Mouse (Mus musculus) natural killer cell, adult 2 months (primary cell): ENCODE measurements around the gene Mmd2.

Experiments
- DNase-seq, 2 experiments: peaks; one replicate each; pipeline ENCODE4 v3.0.0; 2022; ENCODE audit warnings: low spot score in 2 of 2

The Mmd2 gene

DNA sequence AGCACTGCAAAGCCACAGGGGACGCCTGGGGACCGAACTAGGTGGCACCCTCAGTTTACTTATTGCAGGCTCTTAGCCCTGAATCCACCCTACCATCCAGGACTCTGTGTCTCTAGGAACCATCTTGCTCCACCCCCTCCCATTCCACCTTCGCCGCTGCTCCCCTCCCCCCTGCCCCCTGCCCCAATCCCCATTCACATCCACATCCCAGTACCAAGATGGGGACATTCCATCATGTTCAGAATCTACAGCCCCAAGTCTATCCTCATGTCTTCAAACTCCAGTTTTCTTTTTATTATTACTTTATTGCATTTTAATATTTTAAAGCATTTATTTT is 357 bp upstream of the Mmd2 start:
- DNase-seq = no peak

GRCm38 (mm10) chr5:142605288-142605687 is 3.3 kb downstream of the Mmd2 start:
- DNase-seq = no peak

DNA sequence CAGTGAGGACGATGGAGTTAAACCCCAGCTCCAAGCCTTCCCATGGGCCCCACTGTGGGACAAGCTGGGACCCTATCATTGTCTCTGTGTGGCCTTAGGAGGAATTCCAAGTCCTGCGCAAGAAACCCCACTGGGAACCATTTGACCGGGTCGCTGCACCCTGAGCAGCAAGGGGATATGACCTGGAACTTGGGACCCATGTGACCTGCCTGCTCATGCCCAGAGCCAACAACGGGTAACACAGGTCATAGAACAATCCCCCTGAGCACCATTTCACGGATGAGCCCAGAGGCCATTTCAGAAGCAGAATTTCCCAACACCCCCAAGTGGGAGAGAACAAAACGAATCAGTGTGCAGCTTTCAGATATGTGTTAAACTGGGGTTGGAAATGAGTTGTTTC is 4.2 kb downstream of the Mmd2 start:
- no peak for DNase-seq

DNA sequence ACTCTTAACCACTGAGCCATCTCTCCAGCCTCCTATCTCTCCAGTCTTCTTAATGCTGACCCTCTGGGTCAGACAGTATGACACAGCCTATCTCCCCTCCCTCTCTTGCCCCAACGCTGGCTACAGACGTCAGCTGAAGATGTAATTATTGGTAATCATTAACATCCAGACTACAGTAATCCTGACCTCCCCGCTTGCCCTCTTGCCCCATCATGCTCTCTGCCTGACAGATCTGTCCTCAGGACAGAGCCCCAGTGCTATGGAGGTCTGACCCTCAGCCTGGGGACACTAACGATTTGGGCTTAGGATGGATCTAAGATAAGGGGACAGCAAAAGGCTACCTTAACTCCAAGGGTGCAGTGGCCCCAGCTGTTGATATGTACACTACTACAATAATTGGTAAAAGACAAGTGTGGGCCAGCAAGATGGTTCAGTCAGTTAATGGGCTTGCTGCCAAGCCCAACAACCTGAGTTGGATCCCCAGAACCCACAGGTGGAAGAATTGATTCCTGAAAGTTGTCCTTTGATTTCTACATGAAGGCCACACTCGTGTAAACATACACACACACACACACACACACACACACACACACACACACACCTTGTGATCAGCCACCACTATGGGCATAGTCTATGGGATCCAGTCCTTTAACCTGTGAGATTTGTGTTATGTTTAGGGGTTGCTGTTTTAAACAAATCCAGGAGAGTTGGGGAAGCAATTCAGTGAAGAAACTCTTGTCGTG is 10.8 kb downstream of the Mmd2 start:
- DNase-seq = no peak

GRCm38 (mm10) chr5:142596723-142597122 is 11.9 kb downstream of the Mmd2 start:
- DNase-seq = no peak

DNA sequence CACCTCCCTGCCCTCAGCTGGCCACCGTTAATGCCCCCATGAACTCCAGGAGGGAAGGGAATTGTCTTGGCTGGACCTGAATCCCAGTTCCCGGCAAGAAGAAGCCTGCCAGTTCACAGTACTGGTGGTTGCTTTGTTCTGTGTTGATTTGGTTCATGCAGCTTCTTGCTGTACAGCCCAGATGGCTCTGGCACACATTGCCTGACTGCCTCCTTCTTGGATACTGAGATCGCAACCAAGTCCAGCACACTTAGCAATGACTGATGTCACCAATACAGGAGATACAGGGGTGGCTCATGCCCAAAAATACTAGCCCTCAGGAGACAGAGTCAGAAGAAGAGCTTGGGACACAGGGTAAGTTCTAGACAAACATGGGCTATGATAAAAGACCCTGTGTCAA is 12.9 kb downstream of the Mmd2 start:
- no peak for DNase-seq

DNA sequence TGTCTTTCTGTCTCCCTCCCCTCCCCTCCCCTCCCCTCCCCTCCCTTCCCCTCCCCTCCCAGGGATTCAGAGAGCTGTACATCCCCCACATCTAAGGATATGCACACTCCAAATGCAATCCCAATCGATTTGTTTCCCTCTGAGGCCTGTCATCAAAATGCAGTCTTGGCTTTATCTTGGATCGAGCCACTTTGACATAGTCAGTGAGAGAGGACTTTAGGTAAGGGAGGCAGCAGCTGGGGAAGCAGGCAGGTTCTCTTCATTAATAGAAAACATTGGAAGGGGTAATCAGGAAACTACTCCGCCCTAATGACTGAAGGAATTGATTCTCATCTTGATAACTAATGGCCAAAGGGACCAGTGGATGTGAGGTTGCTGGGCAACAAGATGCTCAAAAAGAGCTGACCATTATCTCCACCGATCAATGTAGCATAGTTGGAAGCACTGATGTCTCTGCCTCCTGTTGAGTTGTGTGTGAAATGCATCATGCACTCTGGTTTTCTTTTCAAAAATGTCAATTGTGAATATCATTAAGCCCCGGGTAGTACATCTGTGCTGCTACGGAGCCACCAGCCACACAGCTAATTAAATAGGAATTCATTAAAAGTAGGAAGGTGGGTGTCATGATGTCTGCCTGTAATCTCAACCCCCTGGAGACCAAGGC is 17.5 kb downstream of the Mmd2 start:
- DNase-seq = no peak

DNA sequence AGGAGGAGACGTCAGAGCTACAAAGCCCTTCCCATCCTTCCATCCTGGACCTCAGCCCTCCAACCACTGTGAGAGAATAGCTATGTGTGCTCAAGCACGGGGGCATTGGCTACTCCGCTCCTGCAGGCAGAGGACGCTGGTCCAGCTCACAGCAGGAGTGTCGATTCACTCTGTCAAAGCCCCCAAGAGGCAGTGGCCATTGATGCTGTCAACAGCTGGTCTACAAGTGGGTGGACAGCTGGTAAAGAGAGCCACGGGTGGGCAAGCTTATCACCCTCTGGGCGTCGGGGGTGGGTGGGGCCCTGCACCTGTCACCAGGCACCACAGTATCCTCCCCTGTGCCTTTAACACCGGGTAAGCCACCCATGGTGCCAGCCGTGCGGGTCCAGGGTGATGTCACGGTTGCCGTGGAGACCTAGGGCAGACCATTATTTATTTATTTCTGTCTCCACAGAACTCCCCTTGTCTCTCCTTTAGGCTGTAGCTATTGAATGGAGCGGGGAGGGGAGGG is 24.9 kb downstream of the Mmd2 start:
- no peak for DNase-seq

DNA sequence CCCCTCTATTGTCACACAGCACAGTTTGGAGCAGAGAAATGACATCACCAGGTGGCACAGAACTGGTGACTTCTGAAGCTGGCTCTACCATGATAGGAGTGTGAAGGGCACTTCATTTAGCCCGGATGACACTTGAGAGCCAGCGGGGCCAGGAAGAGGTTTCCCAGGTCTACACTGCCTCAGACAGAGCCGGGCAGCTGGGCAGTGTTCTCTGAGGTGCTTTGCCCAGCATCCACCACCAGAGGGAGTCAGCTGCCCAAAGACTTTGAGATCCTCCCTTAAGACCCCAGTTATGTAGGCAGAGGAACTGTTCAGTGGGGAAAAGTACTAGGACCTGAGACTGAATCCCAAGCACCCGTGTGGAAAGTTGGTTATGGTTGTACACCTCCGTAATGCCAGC is 27.1 kb downstream of the Mmd2 start:
- peak in 1 of 2 experiments; percentile 22 for DNase-seq

DNA sequence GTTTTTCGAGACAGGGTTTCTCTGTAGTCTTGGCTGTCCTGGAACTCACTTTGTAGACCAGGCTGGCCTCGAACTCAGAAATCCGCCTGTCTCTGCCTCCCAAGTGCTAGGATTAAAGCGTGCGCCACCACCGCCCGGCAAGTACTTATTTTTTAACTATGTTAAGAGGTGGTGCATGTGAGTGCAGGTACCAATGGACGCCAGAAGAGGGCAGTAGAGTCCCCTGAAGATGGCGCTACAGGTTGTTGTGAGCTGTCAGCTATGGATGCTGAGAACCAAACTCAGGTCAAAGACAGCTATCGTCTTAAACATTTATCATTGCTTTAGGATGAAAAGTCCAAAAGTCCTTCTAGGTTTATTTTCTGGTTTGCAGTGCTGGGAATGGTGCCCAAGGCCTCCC is 30.4 kb downstream of the Mmd2 start:
- DNase-seq = no peak

GRCm38 (mm10) chr5:142576832-142577231 is 31.8 kb downstream of the Mmd2 start:
- no peak for DNase-seq

GRCm38 (mm10) chr5:142574323-142575057 is 34.1 kb downstream of the Mmd2 start:
- DNase-seq = no peak

GRCm38 (mm10) chr5:142564606-142565005 is 44.0 kb downstream of the Mmd2 start:
- DNase-seq = no peak

DNA sequence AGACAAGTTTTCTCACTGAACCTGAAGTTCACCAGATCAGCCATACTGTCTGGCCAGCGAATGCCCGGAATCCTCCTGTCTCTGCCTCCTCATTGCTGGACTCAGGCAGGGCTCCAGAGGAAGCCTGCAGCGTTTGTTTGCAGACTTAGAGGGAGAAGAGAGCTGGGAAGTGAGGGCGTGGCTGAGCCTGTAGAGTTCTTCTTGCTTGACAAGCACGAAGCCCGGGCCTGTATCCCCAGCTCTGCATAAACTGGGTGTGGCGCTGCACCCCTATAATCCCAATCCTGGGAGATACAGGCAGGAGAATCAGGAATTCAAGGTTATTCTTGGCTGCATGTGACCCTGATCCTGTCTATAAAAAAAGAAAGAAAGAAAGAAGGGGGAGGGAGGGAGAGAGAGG is 48.3 kb downstream of the Mmd2 start:
- DNase-seq = no peak

DNA sequence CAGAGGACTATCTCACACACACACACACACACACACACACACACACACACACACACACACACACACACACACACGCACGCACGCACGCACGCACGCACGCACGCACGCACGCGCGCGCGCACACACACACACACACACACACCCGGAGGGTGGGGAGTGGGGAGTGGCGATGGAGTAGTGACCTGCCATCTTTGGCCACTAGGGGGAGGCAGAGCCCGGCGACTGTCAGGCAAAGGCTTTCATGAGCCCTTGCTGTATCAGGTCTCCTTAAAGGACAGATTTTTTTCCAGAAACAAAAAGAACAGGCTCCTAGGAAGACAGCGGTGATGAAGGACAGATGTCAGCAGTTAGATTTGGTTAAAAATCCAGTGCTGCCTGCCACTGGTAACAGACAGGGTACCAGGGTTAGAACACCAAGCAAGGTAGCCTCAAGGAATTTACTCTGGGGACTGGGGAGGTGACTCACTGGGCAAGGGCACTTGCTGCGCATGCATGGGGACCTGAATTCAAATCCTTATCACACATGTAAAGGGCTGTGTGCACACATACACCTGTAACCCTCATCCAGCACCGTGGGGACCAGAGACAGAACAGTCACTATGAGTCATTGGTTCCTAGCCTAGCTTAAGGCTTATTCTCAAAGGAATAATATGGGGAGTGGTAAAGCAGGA is 51.1 kb downstream of the Mmd2 start:
- DNase-seq = peak; percentile 42 to 64

GRCm38 (mm10) chr5:142556721-142557120 is 51.9 kb downstream of the Mmd2 start:
- DNase-seq = no peak

DNA sequence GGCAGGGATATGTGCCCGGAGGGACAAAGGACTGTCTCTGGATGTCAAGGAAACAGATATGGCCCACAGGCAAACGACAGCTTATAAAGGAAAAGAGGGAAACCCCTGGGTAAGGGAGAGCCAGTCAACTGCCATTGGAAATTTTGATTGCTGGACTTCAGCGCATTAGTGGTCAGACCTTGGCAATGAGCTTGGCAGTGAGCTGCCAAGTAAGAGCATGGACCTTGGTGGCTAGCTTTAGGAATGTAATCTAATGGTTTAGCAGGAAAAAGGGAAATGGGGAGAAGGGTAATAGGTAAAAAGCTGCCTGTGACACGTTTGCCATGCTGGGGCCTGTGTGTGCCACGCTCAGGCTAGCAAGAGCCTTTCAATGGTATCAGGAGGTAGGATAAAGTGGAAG is 52.7 kb downstream of the Mmd2 start:
- no peak for DNase-seq

DNA sequence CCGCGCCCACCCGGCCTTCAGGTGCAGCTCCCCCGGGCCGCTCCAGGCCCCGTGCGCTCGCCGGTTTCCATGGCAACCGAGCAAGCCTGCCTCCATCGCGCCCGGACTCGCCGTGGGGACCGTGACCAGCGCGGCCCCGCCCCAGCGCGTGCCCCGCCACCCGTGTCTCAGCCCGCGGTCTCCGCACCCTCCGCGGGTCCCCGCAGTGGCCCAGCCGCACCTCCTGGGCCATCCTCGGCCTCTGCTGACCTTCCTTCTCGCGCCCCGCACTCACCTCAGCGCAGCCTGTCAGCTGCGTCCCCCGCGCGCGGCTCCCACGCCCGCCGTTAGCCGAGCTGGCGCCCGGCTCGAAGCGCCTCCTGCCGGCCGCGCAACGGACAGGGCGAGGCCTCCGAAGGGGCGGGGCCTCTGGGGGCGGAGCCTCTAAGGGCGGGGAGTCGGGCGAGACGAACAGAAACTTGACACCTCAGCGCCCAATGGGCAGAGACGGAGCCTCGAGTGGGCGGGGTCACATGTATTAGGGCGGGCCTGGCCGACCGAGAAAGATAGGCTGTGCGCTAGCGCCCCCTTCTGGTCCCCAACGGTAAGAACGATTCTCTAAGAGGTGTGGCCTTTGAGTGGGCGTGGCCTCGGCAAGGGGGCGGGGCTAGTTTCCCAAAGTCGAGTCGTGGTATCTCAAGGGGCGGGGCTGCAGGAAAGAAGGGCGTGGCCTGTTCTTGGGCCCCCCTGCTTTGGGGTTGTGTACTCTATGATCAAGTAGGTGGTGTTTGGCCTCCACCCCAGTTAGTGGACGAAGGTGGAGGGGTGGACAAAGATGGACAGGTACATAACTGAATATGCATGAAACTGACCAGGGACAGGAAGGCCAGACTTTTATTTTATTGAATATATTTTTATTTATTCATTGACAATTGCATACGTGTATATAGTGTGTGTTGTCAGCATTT is 57.6 kb downstream of the Mmd2 start, which contains the start of gene Radil:
Gene Radil (minus strand): TSS at position 393 of the 947 bp plus-strand sequence.
- DNase-seq = peak; percentile 85 to 88

GRCm38 (mm10) chr5:142549961-142550705 is 58.5 kb downstream of the Mmd2 start:
- DNase-seq = peak; percentile 2 to 5

DNA sequence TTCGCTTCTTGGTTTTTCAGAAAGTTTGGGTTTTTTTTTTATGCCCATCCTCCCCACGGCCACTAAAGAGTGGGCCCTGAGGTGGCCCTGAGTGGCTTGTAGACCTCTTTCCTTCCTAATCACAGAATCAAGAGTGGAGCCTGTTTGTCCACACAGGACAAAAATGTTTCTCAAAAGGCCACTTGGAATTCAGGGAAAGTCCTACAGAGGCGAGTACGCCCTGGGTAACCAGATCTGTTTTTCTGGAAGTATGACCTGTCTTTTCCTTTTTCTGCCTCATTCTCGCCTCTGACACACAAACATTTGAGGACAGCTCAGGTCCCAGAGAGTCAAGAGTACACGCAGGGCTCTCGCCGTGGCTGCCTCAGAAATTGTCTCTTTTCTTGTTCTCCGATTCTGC is 59.2 kb downstream of the Mmd2 start:
- no peak for DNase-seq
